Mouse (Mus musculus) liver, embryonic 13.5 days (tissue): Measurements from ENCODE around the gene Ldlr. TPM values are rescaled to one million over a fixed set of nuclear protein-coding genes. Genes with fewer than 3 reads are reported as not detected.
A peak's percentile ranks its signal among the peaks of the same experiment; 100 is the strongest.
"Not testable (repeated sequence)": the region's sequence is repeated elsewhere in the genome, so short reads cannot be mapped to it uniquely, and the experiment has no call there.

Experiments used
- ATAC-seq: fragments of 200-750 bp; cut with Nextera tagmentation; 2 replicates; pipeline ENCODE4 v1.8.0; 2017; ENCODE audit warnings: low read depth, mild to moderate bottlenecking, moderate number of reproducible peaks, moderate library complexity
- DNase-seq: peaks from one replicate; pipeline ENCODE4 v3.0.0; 2022
- H3K27ac ChIP-seq: fragments of 300-500 bp; sonication (generic); 2 replicates; pipeline ENCODE4 v1.5.1; 2015; ENCODE audit warnings: moderate library complexity, mild to moderate bottlenecking, inconsistent platforms
- H3K27me3 ChIP-seq: fragments of 300-500 bp; sonication (generic); 2 replicates; pipeline ENCODE4 v1.6.1; 2015; ENCODE audit warnings: mild to moderate bottlenecking, inconsistent platforms
- H3K36me3 ChIP-seq: fragments of 300-500 bp; sonication (generic); 2 replicates; pipeline ENCODE4 v1.6.1; 2015; ENCODE audit warnings: mild to moderate bottlenecking, inconsistent platforms
- H3K4me1 ChIP-seq: fragments of 300-500 bp; sonication (generic); replicated peaks from 2 replicates; pipeline ENCODE4 v1.6.1; 2015; ENCODE audit warnings: inconsistent platforms
- H3K4me2 ChIP-seq: fragments of 300-500 bp; sonication (generic); 2 replicates; pipeline ENCODE4 v1.6.1; 2015; ENCODE audit warnings: inconsistent platforms, mild to moderate bottlenecking, moderate library complexity
- H3K4me3 ChIP-seq: fragments of 300-500 bp; sonication (generic); replicated peaks from 2 replicates; pipeline ENCODE4 v1.5.1; 2015; ENCODE audit warnings: mild to moderate bottlenecking, inconsistent platforms
- H3K9ac ChIP-seq: fragments of 300-500 bp; sonication (generic); 2 replicates; pipeline ENCODE4 v1.6.1; 2015; ENCODE audit warnings: mild to moderate bottlenecking, inconsistent platforms
- H3K9me3 ChIP-seq: fragments of 300-500 bp; sonication (generic); replicated peaks from 2 replicates; pipeline ENCODE4 v1.6.1; 2016; ENCODE audit warnings: inconsistent platforms
- WGBS: fragments of 180-500 bp; shearing (Covaris S2); methylation state at CpG from one replicate; pipeline ENCODE4 v1.1.7; 2015; ENCODE audit not compliant: insufficient replicate concordance; 5-methylcytosine and 5-hydroxymethylcytosine counted together
- polyA plus RNA-seq: library from polyadenylated mRNA; unstranded; fragments of >200 nt; fragmentation: Nextera tagmentation; extraction: Ambion mirVana; gene quantifications from 2 replicates; pipeline ENCODE4 v1.2.1, GENCODE M21; 2015

Ldlr gene
- polyA plus RNA-seq, 1 experiment from 2014 or later: 18.6 TPM

- H3K4me2 ChIP-seq: no peak overlapping the region
- H3K27ac ChIP-seq: no peak overlapping the region
- H3K36me3 ChIP-seq: peaks cover 92% of the 10 kb centered on the region
- ATAC-seq (no peak), DNase-seq (no peak)
- H3K27me3 ChIP-seq: no peaks in the 10 kb centered on the region
- no peaks in the 10 kb centered on the region for H3K4me1 ChIP-seq
- H3K9ac ChIP-seq: no peak overlapping the region
- no peak overlapping the region for H3K4me3 ChIP-seq
- no peaks in the 10 kb centered on the region for H3K9me3 ChIP-seq
- WGBS: 71% methylated on average over 6 of the region's 6 CpGs
Measured at GRCm38 (mm10) chr9:21697121-21697520, 26.2 kb upstream of the Ldlr start.

GRCm38 (mm10) chr9:21699280-21699679 lies 24.0 kb upstream of the Ldlr start:
- 83% methylated on average over 6 of the region's 6 CpGs for WGBS
- H3K27me3 ChIP-seq, H3K9ac ChIP-seq, H3K27ac ChIP-seq, DNase-seq, H3K9me3 ChIP-seq, H3K4me2 ChIP-seq, H3K4me1 ChIP-seq, ATAC-seq, H3K4me3 ChIP-seq: not testable (repeated sequence)
- peaks cover 92% of the 10 kb centered on the region for H3K36me3 ChIP-seq

GRCm38 (mm10) chr9:21701091-21701490 lies 22.2 kb upstream of the Ldlr start:
- no peak for DNase-seq
- Histone ChIP-seq H3K27me3 (no peaks in the 10 kb centered on the region), H3K27ac (no peak overlapping the region), H3K4me1 (no peaks in the 10 kb centered on the region), H3K9me3 (no peaks in the 10 kb centered on the region), H3K4me2 (no peak overlapping the region), H3K36me3 (peaks cover 89% of the 10 kb centered on the region), H3K4me3 (no peak overlapping the region), H3K9ac (no peak overlapping the region)
- whole genome bisulfite sequencing: 91% methylated on average over 14 of the region's 14 CpGs
- ATAC-seq: no peak

GRCm38 (mm10) chr9:21703494-21703893 lies 19.8 kb upstream of the Ldlr start:
- no peaks in the 10 kb centered on the region for H3K9me3 ChIP-seq
- WGBS: 91% methylated on average over 7 of the region's 7 CpGs
- H3K27ac ChIP-seq: no peak overlapping the region
- peaks cover 82% of the 10 kb centered on the region for H3K36me3 ChIP-seq
- H3K4me1 ChIP-seq: no peaks in the 10 kb centered on the region
- no peaks in the 10 kb centered on the region for H3K27me3 ChIP-seq
- no peak overlapping the region for H3K9ac ChIP-seq
- no peak overlapping the region for H3K4me3 ChIP-seq
- no peak overlapping the region for H3K4me2 ChIP-seq
- DNase-seq (no peak), ATAC-seq (no peak)

GRCm38 (mm10) chr9:21706085-21706484 lies 17.2 kb upstream of the Ldlr start:
- H3K4me3 ChIP-seq: no peak overlapping the region
- peaks cover 67% of the 10 kb centered on the region for H3K36me3 ChIP-seq
- ATAC-seq: no peak
- no peak overlapping the region for H3K9ac ChIP-seq
- no peak for DNase-seq
- no peaks in the 10 kb centered on the region for H3K27me3 ChIP-seq
- H3K9me3 ChIP-seq: no peaks in the 10 kb centered on the region
- WGBS: 75% methylated on average over 4 of the region's 4 CpGs
- no peak overlapping the region for H3K4me2 ChIP-seq
- H3K4me1 ChIP-seq: no peaks in the 10 kb centered on the region
- H3K27ac ChIP-seq: no peak overlapping the region

GRCm38 (mm10) chr9:21706586-21707265 lies 16.6 kb upstream of the Ldlr start:
- ATAC-seq (peak; percentile 43; the same call in 1 of the 2 replicates), DNase-seq (no peak)
- no peaks in the 10 kb centered on the region for H3K9me3 ChIP-seq
- H3K36me3 ChIP-seq: peaks cover 61% of the 10 kb centered on the region
- H3K4me3 ChIP-seq: no peak overlapping the region
- H3K27ac ChIP-seq: no peak overlapping the region
- H3K4me1 ChIP-seq: no peaks in the 10 kb centered on the region
- H3K4me2 ChIP-seq: no peak overlapping the region
- whole genome bisulfite sequencing: 83% methylated on average over 8 of the region's 8 CpGs
- no peaks in the 10 kb centered on the region for H3K27me3 ChIP-seq
- H3K9ac ChIP-seq: no peak overlapping the region

GRCm38 (mm10) chr9:21709340-21709739 lies 13.9 kb upstream of the Ldlr start:
- ATAC-seq: no peak
- no peak overlapping the region for H3K9ac ChIP-seq
- no peak overlapping the region for H3K4me2 ChIP-seq
- no peak for DNase-seq
- H3K9me3 ChIP-seq: no peaks in the 10 kb centered on the region
- peaks cover 35% of the 10 kb centered on the region for H3K36me3 ChIP-seq
- H3K4me1 ChIP-seq: no peaks in the 10 kb centered on the region
- no peaks in the 10 kb centered on the region for H3K27me3 ChIP-seq
- 73% methylated on average over 3 of the region's 3 CpGs for WGBS
- H3K27ac ChIP-seq: no peak overlapping the region
- no peak overlapping the region for H3K4me3 ChIP-seq

GRCm38 (mm10) chr9:21715298-21715697 lies 8.0 kb upstream of the Ldlr start:
- peak; percentile 98 for ATAC-seq
- peak; percentile 72 for DNase-seq
- H3K4me1 ChIP-seq: peaks cover 37% of the 10 kb centered on the region
- 0 out of 2 replicates have a peak overlapping the region, but pooled peaks have one; percentile 2 for H3K4me2 ChIP-seq
- WGBS: 6% methylated on average over 4 of the region's 4 CpGs
- no peak overlapping the region for H3K4me3 ChIP-seq
- H3K9me3 ChIP-seq: no peaks in the 10 kb centered on the region
- no peaks in the 10 kb centered on the region for H3K27me3 ChIP-seq
- peak overlapping the region; percentile 38; the same call in 1 of the 2 replicates for H3K9ac ChIP-seq
- H3K27ac ChIP-seq: peak overlapping the region; percentile 68
- no peaks in the 10 kb centered on the region for H3K36me3 ChIP-seq

- H3K4me3 ChIP-seq: no peak overlapping the region
- H3K27ac ChIP-seq: 0 out of 2 replicates have a peak overlapping the region, but pooled peaks have one; percentile 2
- ATAC-seq: no peak
- 55% methylated on average over 2 of the region's 2 CpGs for WGBS
- no peaks in the 10 kb centered on the region for H3K9me3 ChIP-seq
- H3K4me2 ChIP-seq: no peak overlapping the region
- H3K27me3 ChIP-seq: no peaks in the 10 kb centered on the region
- peaks cover 39% of the 10 kb centered on the region for H3K4me1 ChIP-seq
- DNase-seq: no peak
- no peak overlapping the region for H3K9ac ChIP-seq
- no peaks in the 10 kb centered on the region for H3K36me3 ChIP-seq
Measured at GRCm38 (mm10) chr9:21717015-21717414, 6.3 kb upstream of the Ldlr start.

- no peak overlapping the region for H3K4me3 ChIP-seq
- DNase-seq: no peak
- H3K27ac ChIP-seq: peak overlapping the region; percentile 95; the same call in 1 of the 2 replicates
- H3K4me2 ChIP-seq: no peak overlapping the region
- peaks cover 4% of the 10 kb centered on the region; the same call in 1 of the 2 replicates for H3K36me3 ChIP-seq
- H3K4me1 ChIP-seq: peaks cover 57% of the 10 kb centered on the region
- no peak for ATAC-seq
- no peak overlapping the region for H3K9ac ChIP-seq
- H3K27me3 ChIP-seq: no peaks in the 10 kb centered on the region
- WGBS: 77% methylated on average over 2 of the region's 2 CpGs
- H3K9me3 ChIP-seq: no peaks in the 10 kb centered on the region
Measured at GRCm38 (mm10) chr9:21721036-21721435, 2.2 kb upstream of the Ldlr start.

GRCm38 (mm10) chr9:21724147-21724536 lies 859 bp downstream of the Ldlr start:
- H3K4me3 ChIP-seq: peak overlapping the region; percentile 79
- no peaks in the 10 kb centered on the region for H3K9me3 ChIP-seq
- H3K4me1 ChIP-seq: peaks cover 69% of the 10 kb centered on the region
- peak; percentile 90 for ATAC-seq
- peak overlapping the region; percentile 96 for H3K4me2 ChIP-seq
- H3K27ac ChIP-seq: peak overlapping the region; percentile 95
- WGBS: under 1% methylated on average over 18 of the region's 18 CpGs
- peak; percentile 92 for DNase-seq
- H3K9ac ChIP-seq: peak overlapping the region; percentile 86
- H3K36me3 ChIP-seq: peaks cover 23% of the 10 kb centered on the region
- no peaks in the 10 kb centered on the region for H3K27me3 ChIP-seq
